Mouse (Mus musculus) heart, embryonic 10.5 days (tissue): ENCODE measurements around the gene Chmp6. TPM values are rescaled to one million over a fixed set of nuclear protein-coding genes. Genes with fewer than 3 reads are reported as not detected.

Source experiments
- DNase-seq: peaks from one replicate; pipeline ENCODE4 v3.0.0-alpha.2; 2017; ENCODE audit warnings: low spot score
- H3K27ac ChIP-seq: fragments of 300-500 bp; sonication (generic); 2 replicates; pipeline ENCODE4 v1.5.1; 2016; ENCODE audit warnings: mild to moderate bottlenecking
- H3K27me3 ChIP-seq: fragments of 300-500 bp; sonication (generic); 2 replicates; pipeline ENCODE4 v1.6.1; 2016; ENCODE audit warnings: mild to moderate bottlenecking; ENCODE audit not compliant: poor library complexity, insufficient read depth, severe bottlenecking
- H3K36me3 ChIP-seq: fragments of 300-500 bp; sonication (generic); 2 replicates; pipeline ENCODE4 v1.6.1; 2016; ENCODE audit warnings: mild to moderate bottlenecking, moderate library complexity
- H3K4me1 ChIP-seq: fragments of 300-500 bp; sonication (generic); 2 replicates; pipeline ENCODE4 v1.6.1; 2016; ENCODE audit warnings: mild to moderate bottlenecking
- H3K4me3 ChIP-seq: fragments of 300-500 bp; sonication (generic); 2 replicates; pipeline ENCODE4 v1.5.1; 2016; ENCODE audit warnings: mild to moderate bottlenecking, moderate library complexity
- H3K9me3 ChIP-seq: fragments of 300-500 bp; sonication (generic); 2 replicates; pipeline ENCODE4 v1.6.1; 2016; ENCODE audit warnings: mild to moderate bottlenecking, moderate library complexity
- WGBS: fragments of 180-500 bp; shearing (Covaris S2); methylation state at CpG from one replicate; pipeline ENCODE4 v1.1.7; 2016; 5-methylcytosine and 5-hydroxymethylcytosine counted together
- polyA plus RNA-seq: library from polyadenylated mRNA; unstranded; fragments of >200 nt; fragmentation: Nextera tagmentation; extraction: Ambion mirVana; gene quantifications from 2 replicates; pipeline ENCODE4 v1.2.1, GENCODE M21; 2016

The Chmp6 gene
- polyA plus RNA-seq, 1 experiment from 2014 or later, result 96.6 TPM

GRCm38 (mm10) chr11:119942727-119943427, 29.6 kb downstream of the Chmp6 start, which contains the start of gene Baiap2:
TSS of gene Baiap2 (plus strand) at chr11:119942763.
- WGBS, result under 1% methylated on average over 79 of the region's 79 CpGs
- Histone ChIP-seq H3K4me3 (peak within 1 kb of the TSS; percentile 80), H3K9me3 (no peaks in the 10 kb centered on the region), H3K27ac (peak within 1 kb of the TSS; percentile 90), H3K36me3 (no peaks in the 10 kb centered on the region), H3K4me1 (peaks cover 76% of the 10 kb centered on the region), H3K27me3 (peaks cover 52% of the 10 kb centered on the region)
- peak; percentile 99 for DNase-seq

GRCm38 (mm10) chr11:119943428-119943988, 30.3 kb downstream of the Chmp6 start:
- H3K9me3 ChIP-seq, result no peaks in the 10 kb centered on the region
- DNase-seq, result no peak
- peak overlapping the region; percentile 80 for H3K4me3 ChIP-seq
- H3K4me1 ChIP-seq, result peaks cover 76% of the 10 kb centered on the region
- 7% methylated on average over 32 of the region's 32 CpGs for WGBS
- H3K27ac ChIP-seq, result peak overlapping the region; percentile 84
- no peaks in the 10 kb centered on the region for H3K36me3 ChIP-seq
- H3K27me3 ChIP-seq, result peaks cover 45% of the 10 kb centered on the region

GRCm38 (mm10) chr11:119945343-119945742, 32.1 kb downstream of the Chmp6 start:
- DNase-seq, result no peak
- H3K36me3 ChIP-seq, result no peaks in the 10 kb centered on the region
- H3K4me3 ChIP-seq, result no peak overlapping the region
- H3K4me1 ChIP-seq, result peaks cover 67% of the 10 kb centered on the region
- WGBS, result 65% methylated on average over 7 of the region's 7 CpGs
- no peaks in the 10 kb centered on the region for H3K9me3 ChIP-seq
- no peak overlapping the region for H3K27ac ChIP-seq
- peaks cover 27% of the 10 kb centered on the region for H3K27me3 ChIP-seq

DNA sequence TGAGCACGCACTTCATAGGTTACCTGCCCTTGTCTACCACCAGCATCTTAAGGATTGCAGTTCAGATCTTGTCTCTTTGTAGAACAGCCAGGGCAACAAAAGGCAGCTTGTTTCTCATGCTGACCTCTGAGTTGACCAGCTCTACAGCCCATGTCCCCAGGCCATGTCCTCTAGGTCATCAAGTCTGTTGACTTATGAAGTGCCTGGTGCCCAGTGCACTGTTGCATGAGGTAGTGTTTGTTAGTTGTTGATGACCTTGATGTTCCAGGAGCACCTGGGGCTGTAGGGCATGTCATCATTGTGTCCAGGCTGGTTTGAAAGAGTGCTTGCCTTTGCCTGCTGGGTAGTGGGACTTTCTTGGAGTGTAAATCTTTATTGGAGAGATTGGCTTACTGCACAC, 34.2 kb downstream of the Chmp6 start:
- H3K36me3 ChIP-seq, result no peaks in the 10 kb centered on the region
- H3K9me3 ChIP-seq, result no peaks in the 10 kb centered on the region
- H3K4me3 ChIP-seq, result no peak overlapping the region
- no peak overlapping the region for H3K27ac ChIP-seq
- DNase-seq, result no peak
- peaks cover 12% of the 10 kb centered on the region for H3K27me3 ChIP-seq
- peaks cover 53% of the 10 kb centered on the region for H3K4me1 ChIP-seq
- 100% methylated on average over 1 of the region's 1 CpGs for WGBS

GRCm38 (mm10) chr11:119947897-119948296, 34.7 kb downstream of the Chmp6 start:
- Histone ChIP-seq H3K27me3 (peaks cover 12% of the 10 kb centered on the region), H3K4me1 (peaks cover 55% of the 10 kb centered on the region), H3K36me3 (no peaks in the 10 kb centered on the region), H3K9me3 (no peaks in the 10 kb centered on the region), H3K4me3 (no peak overlapping the region), H3K27ac (no peak overlapping the region; the same call in 1 of the 2 replicates)
- DNase-seq, result no peak
- 37% methylated on average over 2 of the region's 2 CpGs for WGBS

GRCm38 (mm10) chr11:119948305-119948704, 35.1 kb downstream of the Chmp6 start:
- no peaks in the 10 kb centered on the region for H3K9me3 ChIP-seq
- no peak overlapping the region for H3K4me3 ChIP-seq
- peak overlapping the region; percentile 47; the same call in 1 of the 2 replicates for H3K27ac ChIP-seq
- H3K36me3 ChIP-seq, result no peaks in the 10 kb centered on the region
- peaks cover 56% of the 10 kb centered on the region for H3K4me1 ChIP-seq
- WGBS, result 78% methylated on average over 4 of the region's 4 CpGs
- no peak for DNase-seq
- H3K27me3 ChIP-seq, result peaks cover 12% of the 10 kb centered on the region

- Histone ChIP-seq H3K4me1 (peaks cover 56% of the 10 kb centered on the region), H3K27me3 (peaks cover 12% of the 10 kb centered on the region), H3K9me3 (no peaks in the 10 kb centered on the region), H3K36me3 (no peaks in the 10 kb centered on the region), H3K27ac (peak overlapping the region; percentile 47; the same call in 1 of the 2 replicates), H3K4me3 (no peak overlapping the region)
- no peak for DNase-seq
- 82% methylated on average over 2 of the region's 2 CpGs for WGBS
Measured at GRCm38 (mm10) chr11:119948803-119949202, 35.6 kb downstream of the Chmp6 start.

DNA sequence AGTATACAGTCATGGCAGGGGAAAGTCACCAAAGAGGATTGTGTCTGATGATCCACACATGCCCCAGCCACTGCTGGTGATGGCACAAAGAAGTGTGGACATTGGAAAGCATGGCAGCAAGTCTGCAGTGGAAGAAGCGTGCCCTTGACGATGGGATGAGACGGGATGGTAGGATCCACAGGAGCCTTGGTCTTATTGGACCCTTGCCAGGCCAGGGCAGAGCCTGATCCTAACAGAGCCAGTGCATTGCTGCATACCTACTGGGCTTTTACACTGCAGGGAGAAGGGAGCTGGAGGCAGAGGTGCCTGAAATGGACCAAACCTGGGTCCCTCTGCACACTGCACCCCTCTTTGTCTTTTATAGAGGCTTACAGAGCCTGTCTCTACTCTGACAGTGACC, 37.3 kb downstream of the Chmp6 start:
- DNase-seq, result no peak
- Histone ChIP-seq H3K36me3 (no peaks in the 10 kb centered on the region), H3K27me3 (no peaks in the 10 kb centered on the region; the same call in 1 of the 2 replicates), H3K4me3 (no peak overlapping the region), H3K9me3 (no peaks in the 10 kb centered on the region), H3K4me1 (peaks cover 58% of the 10 kb centered on the region), H3K27ac (no peak overlapping the region)
- 98% methylated on average over 3 of the region's 3 CpGs for WGBS

DNA sequence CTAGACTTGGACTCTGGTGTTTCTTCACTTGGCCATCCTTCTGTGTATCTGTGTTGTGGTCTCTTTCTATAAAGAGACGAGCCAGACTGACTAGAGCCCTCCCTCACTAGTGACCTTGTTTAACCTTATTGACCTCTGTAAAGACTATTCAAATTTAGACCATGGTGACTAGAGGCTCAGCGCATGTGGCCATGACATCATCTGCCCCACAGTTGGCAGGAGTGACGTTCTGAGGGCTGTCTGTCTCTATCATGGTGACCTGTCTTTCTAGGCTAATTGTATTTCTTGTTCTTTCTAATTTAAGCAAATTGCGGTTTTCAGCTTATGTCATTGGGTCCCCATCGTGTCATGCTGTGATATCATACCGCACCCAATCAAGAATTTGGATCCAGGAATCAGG, 38.1 kb downstream of the Chmp6 start:
- Histone ChIP-seq H3K9me3 (no peaks in the 10 kb centered on the region), H3K27ac (no peak overlapping the region), H3K27me3 (no peaks in the 10 kb centered on the region), H3K36me3 (no peaks in the 10 kb centered on the region), H3K4me3 (no peak overlapping the region), H3K4me1 (peaks cover 64% of the 10 kb centered on the region)
- 84% methylated on average over 6 of the region's 6 CpGs for WGBS
- DNase-seq, result no peak

GRCm38 (mm10) chr11:119952429-119953224, 39.4 kb downstream of the Chmp6 start:
- DNase-seq, result no peak
- H3K27me3 ChIP-seq, result no peaks in the 10 kb centered on the region
- H3K4me3 ChIP-seq, result no peak overlapping the region
- H3K9me3 ChIP-seq, result no peaks in the 10 kb centered on the region
- no peaks in the 10 kb centered on the region for H3K36me3 ChIP-seq
- H3K4me1 ChIP-seq, result peaks cover 77% of the 10 kb centered on the region
- H3K27ac ChIP-seq, result peak overlapping the region; percentile 17
- WGBS, result 71% methylated on average over 5 of the region's 5 CpGs

GRCm38 (mm10) chr11:119954233-119954632, 41.0 kb downstream of the Chmp6 start:
- 0 out of 2 replicates have a peak overlapping the region, but pooled peaks have one; percentile 43 for H3K27ac ChIP-seq

DNA sequence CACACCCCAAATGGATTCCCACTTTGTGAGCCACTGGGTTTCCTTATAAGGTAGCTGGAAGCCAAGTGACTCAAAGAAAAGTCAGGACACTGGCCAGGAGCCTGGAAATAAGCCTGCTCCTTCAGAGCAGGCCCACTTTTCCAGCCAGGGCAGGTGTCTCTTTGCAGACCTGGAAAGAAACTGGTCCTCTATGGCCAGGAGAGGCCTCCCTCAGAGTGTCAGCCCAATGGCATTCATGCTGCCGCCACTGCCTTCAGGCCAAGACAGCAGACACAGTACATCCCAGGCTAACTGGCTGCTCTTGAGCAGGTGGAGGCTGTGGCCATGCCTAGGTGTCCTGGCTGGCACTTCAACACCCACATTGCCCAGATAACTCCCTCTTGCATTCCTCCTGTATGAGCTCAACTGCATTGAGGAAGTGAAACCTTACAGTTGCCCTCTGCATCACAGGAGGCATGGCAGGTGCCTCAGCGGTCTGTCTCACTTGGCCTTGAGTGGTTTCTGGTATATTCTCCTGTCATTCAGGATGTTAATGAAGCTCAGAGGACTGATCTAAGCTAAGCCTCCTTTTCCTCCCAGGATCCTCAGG, 41.6 kb downstream of the Chmp6 start:
- no peak for DNase-seq
- Histone ChIP-seq H3K9me3 (no peaks in the 10 kb centered on the region), H3K36me3 (no peaks in the 10 kb centered on the region), H3K27ac (0 out of 2 replicates have a peak overlapping the region, but pooled peaks have one; percentile 44), H3K27me3 (no peaks in the 10 kb centered on the region), H3K4me1 (peaks cover 76% of the 10 kb centered on the region), H3K4me3 (no peak overlapping the region)
- 68% methylated on average over 2 of the region's 2 CpGs for WGBS

More at GRCm38 (mm10) chr11:119954233-119954632, 41.0 kb downstream of the Chmp6 start:
- 49% methylated on average over 4 of the region's 4 CpGs for WGBS
- Histone ChIP-seq H3K4me3 (no peak overlapping the region), H3K9me3 (no peaks in the 10 kb centered on the region), H3K4me1 (peaks cover 72% of the 10 kb centered on the region), H3K36me3 (no peaks in the 10 kb centered on the region), H3K27me3 (no peaks in the 10 kb centered on the region)
- no peak for DNase-seq
